Mouse (Mus musculus): ENCODE results near the gene Fbxl21.

The Fbxl21 gene

GRCm38 (mm10) chr13:56581512-56581911, 59.2 kb downstream of the Fbxl21 start:
- DNase-seq (ENCODE audit: low read depth, low spot score), result no peak

GRCm38 (mm10) chr13:56581961-56582434, 59.7 kb downstream of the Fbxl21 start:
- no peak for DNase-seq (ENCODE audit: low read depth, low spot score)

GRCm38 (mm10) chr13:56582720-56583119, 60.4 kb downstream of the Fbxl21 start:
- no peak for DNase-seq (ENCODE audit: low read depth, low spot score)

GRCm38 (mm10) chr13:56586046-56586445, 63.8 kb downstream of the Fbxl21 start:
- DNase-seq (ENCODE audit: low read depth, low spot score), result no peak
